Mouse (Mus musculus) stomach, embryonic 15.5 days (tissue): ENCODE results near the gene Xndc1. TPM values are rescaled to one million over a fixed set of nuclear protein-coding genes. Genes with fewer than 3 reads are reported as not detected.

Experiments used
- ATAC-seq: fragments of 200-750 bp; cut with Nextera tagmentation; 2 replicates; pipeline ENCODE4 v1.8.0; 2017; ENCODE audit warnings: low read depth, moderate number of reproducible peaks, moderate TSS enrichment; ENCODE audit not compliant: insufficient read depth, low FRiP score
- H3K27ac ChIP-seq: fragments of 300-500 bp; sonication (generic); 2 replicates; pipeline ENCODE4 v1.5.1; 2015; ENCODE audit warnings: mild to moderate bottlenecking, inconsistent platforms
- H3K27me3 ChIP-seq: fragments of 300-500 bp; sonication (generic); replicated peaks from 2 replicates; pipeline ENCODE4 v1.6.1; 2015; ENCODE audit warnings: inconsistent platforms
- H3K36me3 ChIP-seq: fragments of 300-500 bp; sonication (generic); 2 replicates; pipeline ENCODE4 v1.6.1; 2015; ENCODE audit warnings: inconsistent platforms
- H3K4me1 ChIP-seq: fragments of 300-500 bp; sonication (generic); 2 replicates; pipeline ENCODE4 v1.6.1; 2015; ENCODE audit warnings: inconsistent platforms
- H3K4me2 ChIP-seq: fragments of 300-500 bp; sonication (generic); 2 replicates; pipeline ENCODE4 v1.6.1; 2015; ENCODE audit warnings: mild to moderate bottlenecking, inconsistent platforms
- H3K4me3 ChIP-seq: fragments of 300-500 bp; sonication (generic); replicated peaks from 2 replicates; pipeline ENCODE4 v1.5.1; 2015; ENCODE audit warnings: inconsistent platforms
- H3K9ac ChIP-seq: fragments of 300-500 bp; sonication (generic); 2 replicates; pipeline ENCODE4 v1.6.1; 2015; ENCODE audit warnings: inconsistent platforms
- H3K9me3 ChIP-seq: fragments of 300-500 bp; sonication (generic); 2 replicates; pipeline ENCODE4 v1.6.1; 2016; ENCODE audit warnings: inconsistent platforms
- WGBS: fragments of 180-500 bp; shearing (Covaris S2); methylation state at CpG from one replicate; pipeline ENCODE4 v1.1.7; 2015; 5-methylcytosine and 5-hydroxymethylcytosine counted together
- polyA plus RNA-seq: library from polyadenylated mRNA; unstranded; fragments of >200 nt; fragmentation: Nextera tagmentation; extraction: Ambion mirVana; gene quantifications from 2 replicates; pipeline ENCODE4 v1.2.1, GENCODE M21; 2015

Gene Xndc1
- polyA plus RNA-seq, 1 experiment from 2014 or later = 26.0 TPM

DNA sequence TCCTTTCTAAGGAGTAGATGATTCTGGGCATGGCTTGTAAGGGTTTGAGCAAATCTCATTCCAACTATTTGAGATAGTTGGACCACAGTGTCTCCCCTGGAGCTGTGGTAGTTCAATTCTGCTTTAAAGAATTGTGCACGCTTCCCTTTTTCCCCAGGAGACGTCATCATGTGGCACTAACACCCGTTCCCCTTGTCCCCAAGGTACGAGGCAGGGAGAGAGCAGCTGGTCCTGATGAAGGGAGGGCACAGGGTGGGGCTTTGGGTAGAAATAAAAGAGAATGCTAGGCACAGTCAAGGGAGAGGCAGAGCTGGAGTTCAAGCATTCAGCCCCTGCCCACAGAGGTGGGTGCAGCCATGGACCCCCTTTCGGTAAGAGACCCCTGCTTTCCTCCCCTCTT is 17.5 kb downstream of the Xndc1 start, which contains the start of gene Trpc2:
TSS of gene Trpc2 (plus strand) at position 301 of the 400 bp plus-strand sequence.
- Histone ChIP-seq H3K36me3 (peaks cover 29% of the 10 kb centered on the region), H3K9me3 (no peaks in the 10 kb centered on the region), H3K27ac (no peak within 1 kb of the TSS), H3K27me3 (no peaks in the 10 kb centered on the region), H3K4me2 (no peak within 1 kb of the TSS), H3K4me1 (no peaks in the 10 kb centered on the region), H3K9ac (no peak within 1 kb of the TSS), H3K4me3 (no peak within 1 kb of the TSS)
- ATAC-seq = no peak
- 91% methylated on average over 5 of the region's 5 CpGs for WGBS

- H3K9ac ChIP-seq = no peak overlapping the region
- no peak overlapping the region for H3K4me2 ChIP-seq
- H3K4me3 ChIP-seq = no peak overlapping the region
- peaks cover 22% of the 10 kb centered on the region; the same call in 1 of the 2 replicates for H3K36me3 ChIP-seq
- ATAC-seq = no peak
- 80% methylated on average over 26 of the region's 26 CpGs for WGBS
- no peaks in the 10 kb centered on the region for H3K4me1 ChIP-seq
- no peak overlapping the region for H3K27ac ChIP-seq
- no peaks in the 10 kb centered on the region for H3K9me3 ChIP-seq
- H3K27me3 ChIP-seq = no peaks in the 10 kb centered on the region
Measured at GRCm38 (mm10) chr7:102084041-102084696, 18.9 kb downstream of the Xndc1 start.

DNA sequence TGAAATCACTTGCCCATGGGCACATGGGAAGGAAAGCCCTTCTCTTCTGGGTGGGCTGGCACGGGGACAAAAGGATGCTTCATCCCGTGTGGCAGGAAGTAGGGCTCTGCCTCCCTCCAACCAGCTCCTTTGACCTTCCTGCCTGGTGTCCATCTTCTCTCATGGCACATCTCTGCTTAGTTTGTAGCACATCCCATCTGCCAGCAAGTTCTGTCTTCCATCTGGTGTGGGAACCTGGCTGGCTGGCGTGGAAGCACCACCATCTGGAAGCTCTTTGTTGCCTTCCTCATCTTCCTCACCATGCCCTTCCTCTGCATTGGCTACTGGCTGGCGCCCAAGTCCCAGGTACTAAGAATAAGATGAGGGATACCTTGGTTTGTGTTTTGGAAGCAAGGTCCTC is 22.0 kb downstream of the Xndc1 start:
- peaks cover 6% of the 10 kb centered on the region; the same call in 1 of the 2 replicates for H3K36me3 ChIP-seq
- no peak overlapping the region for H3K4me2 ChIP-seq
- no peak for ATAC-seq
- H3K4me3 ChIP-seq = no peak overlapping the region
- H3K9me3 ChIP-seq = no peaks in the 10 kb centered on the region
- no peaks in the 10 kb centered on the region for H3K27me3 ChIP-seq
- WGBS = 86% methylated on average over 4 of the region's 4 CpGs
- no peak overlapping the region for H3K9ac ChIP-seq
- no peak overlapping the region for H3K27ac ChIP-seq
- no peaks in the 10 kb centered on the region for H3K4me1 ChIP-seq

DNA sequence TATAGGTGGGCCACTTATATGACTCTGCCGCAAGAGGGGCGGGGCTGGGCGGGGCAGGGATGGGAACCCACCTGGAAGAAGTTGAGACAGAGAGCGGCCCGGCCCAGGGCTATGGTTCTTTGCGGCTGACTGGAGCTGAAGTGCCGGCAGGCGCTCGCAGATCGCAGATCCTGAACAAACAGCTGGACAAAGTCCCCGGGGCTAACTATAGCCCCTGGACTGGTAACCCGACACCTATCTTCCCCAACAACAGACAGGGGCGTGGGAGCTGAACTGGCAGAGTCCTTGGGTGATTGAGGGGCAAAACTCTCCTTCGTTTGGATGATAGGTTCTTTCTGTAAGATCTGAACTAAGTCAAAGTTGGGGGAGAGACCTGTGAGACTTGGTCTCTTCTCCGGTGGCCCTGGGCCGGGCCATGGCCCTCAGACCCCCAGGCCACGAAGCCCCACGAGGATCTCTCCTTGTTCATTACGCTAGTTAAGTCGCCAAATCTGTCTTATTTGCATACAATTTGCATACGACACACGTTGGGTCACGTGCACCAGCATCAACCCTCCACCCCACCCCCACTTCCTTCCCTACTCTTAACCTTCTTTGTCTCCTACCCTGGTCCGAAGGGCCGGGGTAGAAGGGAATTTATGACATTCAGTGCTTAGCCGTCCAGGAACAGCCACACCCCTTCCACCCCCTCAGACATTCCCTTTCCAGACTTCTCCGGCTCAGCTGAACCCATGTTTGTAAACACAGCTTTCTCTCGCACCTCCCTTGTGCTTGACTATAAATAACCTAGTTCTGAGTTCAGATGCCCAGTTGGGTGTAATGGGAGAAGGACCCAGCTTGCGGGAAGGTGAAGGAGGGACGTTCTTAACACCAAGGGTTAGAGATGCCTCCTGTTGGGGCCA is 34.7 kb downstream of the Xndc1 start:
- no peak overlapping the region for H3K27ac ChIP-seq
- no peaks in the 10 kb centered on the region for H3K36me3 ChIP-seq
- no peaks in the 10 kb centered on the region for H3K9me3 ChIP-seq
- H3K9ac ChIP-seq = no peak overlapping the region
- H3K4me2 ChIP-seq = peak overlapping the region; percentile 64
- 6% methylated on average over 30 of the region's 30 CpGs for WGBS
- H3K27me3 ChIP-seq = no peaks in the 10 kb centered on the region
- ATAC-seq = 0 out of 2 replicates have a peak, but pooled peaks have one; percentile 48
- peak overlapping the region; percentile 31 for H3K4me3 ChIP-seq
- H3K4me1 ChIP-seq = peaks cover 7% of the 10 kb centered on the region; the same call in 1 of the 2 replicates

DNA sequence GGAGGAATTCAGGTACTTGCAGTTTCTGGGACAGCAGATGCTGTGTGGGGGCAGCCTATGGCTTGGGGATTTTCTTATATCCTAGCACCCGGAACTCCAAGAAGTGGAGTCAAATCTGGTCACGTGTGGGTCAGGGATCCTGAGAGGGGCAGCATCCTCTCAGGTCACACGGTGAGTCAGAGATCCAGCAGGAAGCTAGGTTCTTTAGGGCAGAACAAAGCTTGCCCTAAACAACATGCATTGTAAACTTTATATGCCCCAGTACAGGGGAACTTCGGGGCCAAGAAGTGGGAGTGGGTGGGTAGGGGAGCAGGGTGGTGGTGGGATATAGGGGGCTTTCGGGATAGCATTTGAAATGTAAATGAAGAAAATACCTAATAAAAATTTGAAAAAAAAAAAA is 35.6 kb downstream of the Xndc1 start:
- Histone ChIP-seq H3K27ac (no peak overlapping the region), H3K9me3 (no peaks in the 10 kb centered on the region)
- no peak for ATAC-seq

GRCm38 (mm10) chr7:102101487-102101886 is 36.2 kb downstream of the Xndc1 start, which contains the start of gene Art1:
Gene Art1 (plus strand): TSS chr7:102101743.
- no peaks in the 10 kb centered on the region for H3K36me3 ChIP-seq
- H3K27me3 ChIP-seq = no peaks in the 10 kb centered on the region
- no peak within 1 kb of the TSS for H3K9ac ChIP-seq
- no peak within 1 kb of the TSS for H3K27ac ChIP-seq
- ATAC-seq = no peak
- WGBS = 58% methylated on average over 5 of the region's 5 CpGs
- no peak within 1 kb of the TSS for H3K4me3 ChIP-seq
- H3K9me3 ChIP-seq = no peaks in the 10 kb centered on the region
- no peak within 1 kb of the TSS for H3K4me2 ChIP-seq
- peaks cover 8% of the 10 kb centered on the region; the same call in 1 of the 2 replicates for H3K4me1 ChIP-seq

More for the DNA sequence above, 35.6 kb downstream of the Xndc1 start:
- no peaks in the 10 kb centered on the region for H3K27me3 ChIP-seq
- peaks cover 7% of the 10 kb centered on the region; the same call in 1 of the 2 replicates for H3K4me1 ChIP-seq
- H3K4me3 ChIP-seq = no peak overlapping the region
- H3K36me3 ChIP-seq = no peaks in the 10 kb centered on the region
- H3K4me2 ChIP-seq = no peak overlapping the region
- no peak overlapping the region for H3K9ac ChIP-seq
- 60% methylated on average over 5 of the region's 5 CpGs for WGBS

DNA sequence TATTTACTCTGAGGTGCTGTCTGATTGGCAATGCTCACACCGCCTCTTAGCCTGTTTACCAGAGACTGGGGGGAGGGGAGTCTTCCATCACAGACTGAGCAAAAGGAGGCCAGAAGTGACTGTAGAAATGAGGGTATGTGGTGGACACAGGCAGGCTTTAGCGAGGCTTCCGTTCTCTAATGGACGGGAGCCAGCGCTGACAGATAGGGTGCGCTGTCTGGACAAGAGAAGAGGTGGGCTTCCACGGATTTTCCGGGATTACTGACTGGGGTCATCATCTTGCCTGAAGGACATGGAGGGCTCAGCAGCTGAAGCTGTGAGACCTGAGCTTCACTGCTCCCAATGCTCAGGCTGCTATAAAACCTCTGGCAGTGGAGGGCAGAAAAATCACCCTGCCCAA is 36.9 kb downstream of the Xndc1 start:
- Histone ChIP-seq H3K4me2 (no peak overlapping the region), H3K27ac (no peak overlapping the region), H3K4me1 (peaks cover 15% of the 10 kb centered on the region; the same call in 1 of the 2 replicates), H3K36me3 (no peaks in the 10 kb centered on the region), H3K27me3 (no peaks in the 10 kb centered on the region), H3K9me3 (no peaks in the 10 kb centered on the region), H3K4me3 (no peak overlapping the region), H3K9ac (no peak overlapping the region)
- ATAC-seq = no peak
- WGBS = 57% methylated on average over 8 of the region's 8 CpGs

DNA sequence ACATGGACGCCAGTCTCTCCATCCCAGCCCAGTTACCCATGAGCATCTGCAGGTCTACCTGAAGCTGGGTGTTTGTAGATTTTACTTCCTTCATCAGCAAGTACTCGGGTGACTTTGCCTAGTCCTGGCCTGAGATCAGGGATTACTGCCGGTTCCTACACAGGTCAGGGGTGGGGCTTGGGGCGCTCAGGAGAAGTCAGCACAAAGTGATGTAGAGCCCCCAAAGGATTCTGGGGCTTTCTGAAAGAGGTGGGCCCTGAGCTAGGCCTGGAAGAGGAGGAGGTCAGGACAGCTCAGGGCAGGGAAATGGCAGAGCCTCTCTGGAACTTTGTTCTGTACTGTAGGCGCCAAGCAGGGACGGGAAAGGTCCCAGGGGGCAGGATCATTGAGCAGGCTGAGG is 37.4 kb downstream of the Xndc1 start:
- H3K9ac ChIP-seq = no peak overlapping the region
- no peak overlapping the region for H3K4me3 ChIP-seq
- H3K27ac ChIP-seq = no peak overlapping the region
- H3K4me2 ChIP-seq = no peak overlapping the region
- no peaks in the 10 kb centered on the region for H3K27me3 ChIP-seq
- 43% methylated on average over 6 of the region's 6 CpGs for WGBS
- no peaks in the 10 kb centered on the region for H3K9me3 ChIP-seq
- H3K4me1 ChIP-seq = peaks cover 17% of the 10 kb centered on the region; the same call in 1 of the 2 replicates
- no peaks in the 10 kb centered on the region for H3K36me3 ChIP-seq
- ATAC-seq = no peak

DNA sequence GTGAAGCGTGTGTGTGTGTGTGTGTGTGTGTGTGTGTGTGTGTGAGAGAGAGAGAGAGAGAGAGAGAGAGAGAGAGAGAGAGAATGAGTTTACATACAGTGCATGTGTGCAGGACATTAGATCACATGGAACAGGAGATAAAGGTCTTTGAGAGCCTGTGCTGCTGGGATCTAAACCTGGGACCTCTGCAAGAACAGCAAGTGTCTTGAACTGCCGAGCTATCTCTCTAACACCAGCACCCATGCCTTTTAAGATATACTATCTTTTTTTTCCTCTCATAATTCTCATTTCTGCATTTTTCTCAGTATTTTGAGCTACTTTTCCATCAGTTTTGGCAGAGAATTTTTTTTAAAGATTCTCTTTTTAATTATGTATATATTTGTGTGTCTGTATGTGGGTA is 38.2 kb downstream of the Xndc1 start:
- no peaks in the 10 kb centered on the region for H3K27me3 ChIP-seq
- no peak overlapping the region for H3K4me2 ChIP-seq
- H3K36me3 ChIP-seq = no peaks in the 10 kb centered on the region
- WGBS = 77% methylated on average over 2 of the region's 2 CpGs
- no peak for ATAC-seq
- H3K9ac ChIP-seq = no peak overlapping the region
- no peak overlapping the region for H3K27ac ChIP-seq
- H3K9me3 ChIP-seq = no peaks in the 10 kb centered on the region
- peaks cover 17% of the 10 kb centered on the region; the same call in 1 of the 2 replicates for H3K4me1 ChIP-seq
- H3K4me3 ChIP-seq = no peak overlapping the region

DNA sequence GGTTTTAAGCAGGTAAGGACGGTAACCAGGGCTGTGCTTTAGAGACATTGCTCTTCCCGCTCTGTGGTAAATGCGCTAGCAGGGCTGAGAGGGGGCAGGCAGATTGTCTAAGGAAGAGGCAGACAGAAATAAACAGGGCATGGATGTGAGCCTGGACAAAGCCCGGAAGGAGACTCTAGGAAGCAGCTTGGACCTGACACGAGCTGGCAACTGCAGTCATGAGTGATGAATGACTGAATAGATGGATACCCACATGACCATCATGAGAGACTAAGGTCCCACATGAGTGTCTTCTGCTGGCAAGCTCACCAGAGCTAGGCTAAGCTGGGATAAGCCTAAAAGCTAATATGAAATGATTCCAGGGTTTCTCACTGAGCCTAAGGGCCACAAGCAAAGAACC is 38.8 kb downstream of the Xndc1 start:
- H3K4me1 ChIP-seq = peaks cover 17% of the 10 kb centered on the region; the same call in 1 of the 2 replicates
- ATAC-seq = no peak
- no peak overlapping the region for H3K27ac ChIP-seq
- no peaks in the 10 kb centered on the region for H3K27me3 ChIP-seq
- no peak overlapping the region for H3K9ac ChIP-seq
- WGBS = 55% methylated on average over 5 of the region's 5 CpGs
- H3K4me3 ChIP-seq = no peak overlapping the region
- H3K9me3 ChIP-seq = no peaks in the 10 kb centered on the region
- no peaks in the 10 kb centered on the region for H3K36me3 ChIP-seq
- no peak overlapping the region for H3K4me2 ChIP-seq

- Histone ChIP-seq H3K4me2 (peak overlapping the region; percentile 67), H3K27ac (no peak overlapping the region), H3K36me3 (no peaks in the 10 kb centered on the region), H3K4me1 (peaks cover 10% of the 10 kb centered on the region; the same call in 1 of the 2 replicates), H3K4me3 (peak overlapping the region; percentile 32), H3K9ac (peak overlapping the region; percentile 12; the same call in 1 of the 2 replicates), H3K9me3 (no peaks in the 10 kb centered on the region), H3K27me3 (no peaks in the 10 kb centered on the region)
- WGBS = 11% methylated on average over 23 of the region's 23 CpGs
- peak; percentile 36; the same call in 1 of the 2 replicates for ATAC-seq
Measured at GRCm38 (mm10) chr7:102106700-102107141, 41.4 kb downstream of the Xndc1 start.

- ATAC-seq = no peak
- no peaks in the 10 kb centered on the region for H3K27me3 ChIP-seq
- no peak overlapping the region for H3K4me2 ChIP-seq
- H3K27ac ChIP-seq = no peak overlapping the region
- H3K9me3 ChIP-seq = no peaks in the 10 kb centered on the region
- no peak overlapping the region for H3K9ac ChIP-seq
- 71% methylated on average over 1 of the region's 1 CpGs for WGBS
- no peaks in the 10 kb centered on the region for H3K36me3 ChIP-seq
- no peak overlapping the region for H3K4me3 ChIP-seq
- peaks cover 10% of the 10 kb centered on the region; the same call in 1 of the 2 replicates for H3K4me1 ChIP-seq
Measured at GRCm38 (mm10) chr7:102108206-102108605, 42.9 kb downstream of the Xndc1 start.
